Mouse (Mus musculus) naive thymus-derived CD4-positive, alpha-beta T cell, adult 5 months (primary cell): ENCODE results near the gene Dusp18. TPM values are rescaled to one million over a fixed set of nuclear protein-coding genes. Genes with fewer than 3 reads are reported as not detected.

ENCODE experiments used
- polyA plus RNA-seq: library from polyadenylated mRNA; unstranded; fragments of 100-300 nt; shearing (Covaris generic); gene quantifications from one replicate; pipeline ENCODE4 v1.2.1, GENCODE M21; 2017

Gene Dusp18
- polyA plus RNA-seq = 0.16 TPM

GRCm38 (mm10) chr11:3894406-3895281, at the start of gene Dusp18, which contains the start of gene 4921536K21Rik:
TSS of gene Dusp18 (plus strand) at chr11:3895240.
TSS of gene 4921536K21Rik (minus strand) at chr11:3895098.

DNA sequence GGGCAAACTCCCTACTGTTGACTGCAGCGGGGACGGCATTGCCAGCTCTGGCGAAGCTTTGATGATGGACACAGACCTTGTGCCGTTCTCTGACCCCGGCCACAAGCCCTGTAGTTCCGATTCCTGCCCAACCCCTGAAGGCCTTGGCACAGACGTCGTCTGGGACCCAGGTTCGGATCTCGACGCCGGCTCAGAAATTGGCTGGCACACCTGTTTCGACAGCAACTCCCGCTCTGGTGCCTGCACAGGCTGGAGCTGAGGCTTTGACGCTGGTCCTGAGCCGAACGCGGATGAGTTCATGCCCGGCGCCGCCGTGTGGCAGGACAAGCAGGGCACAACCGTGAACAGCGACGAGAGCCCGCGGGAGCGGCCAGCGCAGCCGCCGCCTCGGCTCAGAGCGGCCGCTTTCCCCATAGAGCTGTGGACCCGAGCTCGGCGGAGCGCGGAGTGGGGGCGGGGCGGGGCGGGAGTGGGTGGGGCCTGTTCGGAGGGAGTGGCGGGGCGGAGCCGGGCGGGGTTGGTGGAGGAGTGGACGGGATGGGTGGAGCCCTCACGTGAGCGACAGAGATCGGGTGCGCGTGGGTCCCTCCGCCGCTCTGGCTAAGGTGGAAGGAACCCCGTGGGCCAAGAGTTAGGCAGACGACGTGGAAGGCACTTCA, 31.5 kb upstream of the Dusp18 start, which contains the start of gene Osbp2:
TSS of gene Osbp2 (minus strand) at position 450 of the 659 bp plus-strand sequence.

DNA sequence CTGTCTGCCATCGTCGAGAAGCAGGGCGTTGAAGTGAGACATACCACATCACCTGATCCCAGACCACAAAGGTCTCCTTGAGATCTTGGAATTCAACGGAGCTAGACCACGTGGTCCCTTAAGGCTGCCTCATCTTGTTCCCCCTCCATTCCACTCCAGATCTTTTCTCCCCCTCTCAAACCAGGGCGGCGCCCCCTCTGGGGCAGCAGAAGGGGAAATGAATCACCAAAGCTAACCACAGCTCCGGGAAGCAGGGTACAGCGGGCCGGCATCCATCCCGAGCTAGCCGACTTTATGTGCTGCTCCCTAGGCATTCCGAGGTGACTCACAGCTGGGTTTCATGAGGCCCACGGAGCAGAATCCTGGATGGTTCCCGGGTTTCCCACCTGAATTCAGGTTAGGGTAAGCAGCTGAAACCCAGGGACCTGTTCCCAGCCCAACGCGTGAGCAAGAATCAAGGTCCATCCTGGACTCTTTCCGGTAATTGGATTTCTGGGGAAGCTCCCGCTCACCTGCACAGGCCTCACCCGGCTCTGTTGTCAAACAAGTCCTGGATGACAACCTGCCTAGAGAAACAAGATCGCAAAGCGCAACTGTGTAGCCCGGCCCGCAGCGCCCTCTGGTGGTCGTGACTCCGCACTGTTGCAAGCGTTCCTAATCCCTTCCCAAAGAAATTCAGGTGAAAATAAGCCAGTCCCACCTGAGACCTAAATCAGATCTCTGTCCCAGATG, 19.2 kb downstream of the Dusp18 start, which contains the start of gene Slc35e4:
TSS of gene Slc35e4 (minus strand) at position 556 of the 732 bp plus-strand sequence.

DNA sequence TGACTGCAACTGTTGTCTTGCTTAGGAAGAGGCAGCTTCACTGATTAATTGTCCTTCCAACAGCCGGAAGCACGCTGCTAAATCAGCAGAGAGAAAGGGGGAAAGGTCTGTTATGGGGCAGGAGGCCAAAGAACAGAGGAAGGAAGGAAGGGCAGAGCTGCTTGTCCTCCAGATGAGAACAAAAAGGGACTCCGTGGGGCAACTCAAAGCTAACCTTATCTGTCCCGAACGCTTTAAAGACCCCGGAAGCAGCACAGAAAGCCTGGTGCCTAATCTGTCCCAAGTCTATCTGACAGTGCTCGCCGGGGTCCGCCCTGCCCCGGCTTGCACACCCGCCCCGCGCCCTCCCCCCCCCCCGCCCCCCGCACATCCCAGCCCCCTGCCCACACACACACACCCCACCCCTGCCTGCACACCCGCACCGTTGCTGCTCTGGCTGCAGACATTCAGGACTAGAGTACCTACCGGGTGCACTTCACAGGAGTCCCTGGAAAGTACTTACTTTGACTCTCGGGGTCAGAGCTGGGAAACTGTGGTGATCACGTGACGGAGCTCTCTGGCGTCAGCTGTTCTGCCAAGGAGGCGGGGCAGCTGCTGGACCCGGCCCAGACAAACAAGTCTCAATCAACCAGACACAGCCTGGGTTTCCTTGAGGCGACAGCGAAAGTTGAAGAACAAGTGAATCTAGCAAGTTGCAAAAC, 36.6 kb downstream of the Dusp18 start, which contains the start of gene Tcn2:
TSS of gene Tcn2 (minus strand) at position 649 of the 701 bp plus-strand sequence.

Other genes with a start within 250 kb of the Dusp18 start
- gene Morc2a, start 246.0 kb upstream of the Dusp18 start, polyA plus RNA-seq = 34.4 TPM
- not detected for gene Osbp2, start 31.3 kb upstream of the Dusp18 start, polyA plus RNA-seq
- gene 4921536K21Rik, start 142 bp upstream of the Dusp18 start, polyA plus RNA-seq = not detected
- 0.37 TPM for gene Slc35e4, start 19.4 kb downstream of the Dusp18 start, polyA plus RNA-seq
- 11.7 TPM for gene Tcn2, start 36.9 kb downstream of the Dusp18 start, polyA plus RNA-seq
- 68.3 TPM for gene Pes1, start 68.7 kb downstream of the Dusp18 start, polyA plus RNA-seq
- gene 4930556J24Rik, start 81.5 kb downstream of the Dusp18 start, polyA plus RNA-seq = 0.31 TPM
- not detected for gene Gal3st1, start 88.4 kb downstream of the Dusp18 start, polyA plus RNA-seq
- not detected for gene Sec14l4, start 136.2 kb downstream of the Dusp18 start, polyA plus RNA-seq
- not detected for gene Sec14l3, start 169.6 kb downstream of the Dusp18 start, polyA plus RNA-seq
- 0.57 TPM for gene Mtfp1, start 200.2 kb downstream of the Dusp18 start, polyA plus RNA-seq
- 0.29 TPM for gene Sec14l2, start 228.2 kb downstream of the Dusp18 start, polyA plus RNA-seq
- gene Rnf215, start 240.0 kb downstream of the Dusp18 start, polyA plus RNA-seq = 35.0 TPM